Mouse (Mus musculus): ENCODE measurements at regions not wholly inside any gene's neighbourhood (a gene's known extent, or its start where the extent isn't known, plus 50 kb on each side); places are given as distances from the start of the nearest gene placed in this dataset.

- TF ChIP-seq MAX (IDR thresholded peaks at IDR 0.05; ENCODE audit: low read length) (no peak), UBTF (IDR thresholded peaks at IDR 0.05; ENCODE audit: low read depth, low read length) (no peak), CTCF (conservative IDR thresholded peaks at IDR 0.05 in 1 of 2, IDR thresholded peaks at IDR 0.05 in 1 of 2; ENCODE audit: low read depth in 2 of 2, low read length in 2 of 2) (no peak), ZMIZ1 (IDR thresholded peaks at IDR 0.05; ENCODE audit: low read depth, low read length) (no peak), MXI1 (IDR thresholded peaks at IDR 0.05; ENCODE audit: low read depth, low read length) (no peak), EP300 (IDR thresholded peaks at IDR 0.05; ENCODE audit: low read length) (no peak)
Observed at GRCm38 (mm10) chr5:39138375-39138774, 261.8 kb upstream of the Clnk start.
